ENCODE assay signal across 10 mouse cellular contexts in genomic region chr2:102302532-102302931, GRCm38 (mm10).
"Had no signal": no experiment of that assay in that cellular context is flagged by ENCODE, and none has a peak within 500 bp of the region (broad histone marks: within the 10 kb centered on the region; RNA-seq: fewer than 3 reads in every experiment).

No protein-coding gene starts in this region.

- ATAC-seq: midbrain, embryonic 16.5 days had no signal

- H3K4me2 ChIP-seq: kidney, embryonic 15.5 days; limb, embryonic 13.5 days; midbrain, embryonic 12.5 days had no signal

- H3K9me3 ChIP-seq: kidney, embryonic 15.5 days; limb, embryonic 13.5 days; midbrain, embryonic 12.5 days had no signal

- H3K27me3 ChIP-seq: kidney, embryonic 15.5 days; limb, embryonic 13.5 days; midbrain, embryonic 12.5 days had no signal

- DNase-seq: kidney, postnatal 14 days; lung, adult 18-20 months; thymus, adult 18-20 months; thymus, postnatal 14 days had no signal

- H3K4me3 ChIP-seq: kidney, embryonic 15.5 days; limb, embryonic 13.5 days; midbrain, embryonic 12.5 days had no signal

- H3K27ac ChIP-seq: kidney, embryonic 15.5 days; limb, embryonic 13.5 days; liver, embryonic 14.5 days; midbrain, embryonic 12.5 days; stomach, postnatal 0 days had no signal

- H3K9ac ChIP-seq: kidney, embryonic 15.5 days; limb, embryonic 13.5 days; liver, embryonic 14.5 days; midbrain, embryonic 12.5 days had no signal
